Mouse (Mus musculus) right cerebral cortex, postnatal 36 days (tissue): ENCODE results near the gene Rab5c.
A peak's percentile ranks its signal among the peaks of the same experiment; 100 is the strongest.

Experiments
- DNase-seq, 2 experiments: peaks; one replicate each; pipeline ENCODE4 v3.0.0; 2022; ENCODE audit warnings: low spot score in 2 of 2, mixed read lengths in 1 of 2

The Rab5c gene

GRCm38 (mm10) chr11:100702081-100702851 is 35.7 kb downstream of the Rab5c start:
- no peak for DNase-seq

DNA sequence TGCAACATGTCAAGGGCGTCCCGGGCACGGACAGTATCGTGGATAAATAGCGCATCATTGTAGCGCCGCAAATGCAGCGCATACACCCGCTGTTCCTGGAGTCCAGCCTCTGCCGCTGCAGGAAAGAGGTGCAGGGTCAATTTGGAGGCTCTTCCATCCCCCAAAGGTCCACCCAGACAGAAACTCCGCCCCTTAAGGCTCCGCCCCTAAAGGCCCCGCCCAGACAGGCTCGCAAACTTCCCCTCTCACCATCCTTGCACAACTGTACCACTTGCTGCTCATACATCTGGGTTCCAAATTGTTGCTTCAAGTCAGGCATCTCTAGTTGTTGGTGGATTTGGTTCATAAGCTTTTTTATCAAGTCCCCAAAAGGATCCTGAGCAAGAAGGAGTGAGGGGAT is 36.7 kb downstream of the Rab5c start:
- no peak for DNase-seq

DNA sequence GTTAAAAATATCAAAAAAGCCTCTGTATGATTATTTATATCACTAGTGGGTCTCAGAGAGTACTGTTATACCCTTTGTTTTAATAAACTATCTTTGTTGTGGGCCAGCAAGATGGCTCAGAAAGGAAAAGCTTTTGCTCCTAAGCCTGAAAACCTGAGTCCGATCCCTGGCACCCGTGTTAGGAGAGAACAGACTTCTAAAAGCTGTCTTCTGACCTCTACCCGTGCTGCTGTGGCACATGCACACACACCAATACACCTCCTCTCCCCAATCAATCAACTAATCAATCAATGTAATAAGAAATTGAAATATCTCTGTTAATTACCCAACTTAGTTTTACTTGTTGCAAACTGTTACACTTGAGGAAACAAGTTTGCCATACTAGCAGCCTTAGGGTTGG is 37.3 kb downstream of the Rab5c start:
- no peak for DNase-seq

- no peak for DNase-seq
These were observed 40.1 kb downstream of the Rab5c start for GRCm38 (mm10) chr11:100697921-100698320.

- DNase-seq, result no peak
These were observed 43.1 kb downstream of the Rab5c start for GRCm38 (mm10) chr11:100694926-100695325.

DNA sequence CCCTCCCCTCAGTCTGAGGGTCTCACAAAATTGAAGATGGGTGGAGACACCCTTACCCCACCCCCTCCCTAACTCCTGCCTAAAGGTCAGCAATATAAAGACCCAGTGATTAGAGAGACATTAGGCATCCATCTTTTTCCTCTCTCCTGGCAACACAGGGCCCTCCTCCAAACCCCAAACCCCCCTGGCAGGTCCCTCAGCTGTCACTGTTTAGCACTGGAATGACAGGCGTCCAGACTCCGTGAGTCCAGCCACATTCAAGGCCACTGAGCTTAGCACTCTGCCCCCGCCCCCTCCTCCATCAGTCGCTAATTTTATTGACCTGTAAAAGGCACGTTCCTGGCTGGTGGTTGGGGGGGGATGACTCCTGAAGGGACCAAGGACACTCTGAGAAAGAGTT is 44.9 kb downstream of the Rab5c start:
- no peak for DNase-seq

- DNase-seq, result no peak
These were observed 45.8 kb downstream of the Rab5c start, which contains the start of gene Zfp385c for GRCm38 (mm10) chr11:100692164-100692616. TSS of gene Zfp385c (minus strand) at chr11:100692455.

- DNase-seq, result no peak
These were observed 47.6 kb downstream of the Rab5c start for GRCm38 (mm10) chr11:100690389-100690788.

DNA sequence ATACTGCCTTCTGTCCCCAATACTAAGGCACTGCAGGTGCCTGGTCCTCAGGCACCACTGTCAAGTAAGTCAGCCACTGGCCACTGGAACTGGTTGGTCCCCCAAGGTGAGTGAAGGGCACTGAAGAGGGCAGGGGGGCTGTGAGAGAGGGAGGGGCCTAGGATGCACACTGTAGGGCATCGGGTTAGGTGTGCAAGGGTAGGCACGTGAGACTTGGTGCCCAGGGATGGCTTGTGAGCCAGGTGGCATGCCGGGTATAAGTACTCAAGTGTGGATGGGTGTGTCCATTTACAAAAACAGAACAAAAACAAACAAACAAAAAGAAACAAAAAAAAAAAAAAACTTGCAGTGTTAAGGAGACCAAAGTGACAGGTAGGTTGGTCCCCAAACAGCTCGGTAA is 49.6 kb downstream of the Rab5c start:
- no peak for DNase-seq

GRCm38 (mm10) chr11:100687265-100687664 is 50.8 kb downstream of the Rab5c start:
- no peak for DNase-seq

DNA sequence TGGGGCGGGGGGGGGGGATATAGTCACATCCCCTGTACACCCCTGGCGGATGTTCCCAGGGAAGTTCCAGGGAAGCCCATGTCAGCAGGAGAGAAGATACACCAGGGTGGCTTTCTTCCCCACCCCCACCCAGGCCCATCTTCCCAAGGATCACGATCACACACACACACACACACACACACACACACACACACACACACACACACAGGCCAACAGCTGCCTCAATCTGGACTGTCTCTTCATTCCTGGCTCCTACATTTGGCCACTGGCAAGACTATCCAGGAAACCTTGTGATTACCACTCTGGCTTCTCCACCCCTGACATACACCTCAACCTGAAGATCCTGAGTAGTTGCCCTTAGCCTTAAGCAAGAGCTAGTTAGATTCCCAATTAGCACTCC is 52.6 kb downstream of the Rab5c start:
- no peak for DNase-seq

DNA sequence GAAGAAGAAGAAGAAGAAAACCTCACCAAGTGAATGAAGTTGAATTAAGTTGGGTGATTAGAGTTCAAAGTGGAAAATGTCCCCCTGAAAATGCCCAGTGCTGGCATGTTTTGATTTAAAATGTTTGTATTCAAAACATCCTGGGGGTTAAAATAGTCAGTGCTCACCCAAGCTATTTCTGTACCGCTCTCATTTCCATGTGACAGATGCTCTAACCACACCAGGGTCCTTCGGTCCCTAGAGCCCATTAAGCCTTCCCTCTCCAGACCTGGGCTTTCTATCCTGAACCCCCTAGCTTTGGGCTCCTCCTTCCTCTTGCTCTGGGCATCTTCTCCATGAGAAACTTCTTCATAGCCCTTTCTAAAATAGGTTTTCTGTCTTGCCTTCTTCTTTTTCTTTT is 53.9 kb downstream of the Rab5c start:
- no peak for DNase-seq

DNA sequence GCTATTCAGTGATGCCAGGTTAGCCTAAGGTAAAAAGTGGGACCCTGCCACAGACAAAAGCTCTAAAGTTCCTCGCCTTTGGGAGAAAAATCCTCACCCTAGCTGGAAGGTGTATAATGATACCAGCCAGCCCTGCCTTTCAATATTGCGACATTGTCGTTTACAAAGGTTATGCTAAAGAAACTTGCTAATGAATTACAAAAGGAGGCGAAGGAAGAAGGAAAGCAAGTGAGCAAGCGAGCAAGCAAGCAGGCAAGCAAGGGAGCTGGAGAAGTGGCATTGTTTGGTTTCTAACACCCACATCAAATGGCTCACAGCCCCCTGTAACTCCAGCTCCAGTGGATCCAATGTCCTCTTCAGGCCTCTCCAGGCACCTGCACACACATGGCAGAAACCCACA is 55.5 kb downstream of the Rab5c start:
- DNase-seq, result no peak

DNA sequence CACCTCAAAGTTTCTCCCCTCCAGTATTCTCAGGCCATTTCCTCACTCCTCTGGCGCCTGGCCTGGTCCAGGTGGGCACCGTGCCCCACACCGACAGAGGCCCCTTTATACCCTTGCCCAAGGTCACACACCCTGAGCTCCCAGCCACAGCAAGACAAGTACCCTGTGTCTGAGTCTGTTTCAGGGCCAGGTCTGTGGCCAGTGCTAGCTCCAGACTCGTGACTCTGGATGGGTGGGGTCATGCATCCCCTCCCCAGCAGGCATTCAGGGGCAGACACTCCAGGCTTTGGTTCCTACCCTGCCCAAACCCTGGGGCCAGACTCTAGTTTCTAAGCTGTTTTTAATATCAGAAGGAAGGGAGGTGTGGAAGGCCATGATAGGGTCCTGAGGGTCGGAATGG is 56.2 kb downstream of the Rab5c start:
- DNase-seq, result no peak

GRCm38 (mm10) chr11:100677810-100678209 is 60.2 kb downstream of the Rab5c start:
- DNase-seq, result peak; percentile 24 to 30

GRCm38 (mm10) chr11:100673169-100673568 is 64.8 kb downstream of the Rab5c start:
- no peak for DNase-seq

GRCm38 (mm10) chr11:100671956-100672355 is 66.1 kb downstream of the Rab5c start:
- no peak for DNase-seq

GRCm38 (mm10) chr11:100671049-100671448 is 67.0 kb downstream of the Rab5c start:
- DNase-seq, result no peak
